Mouse (Mus musculus) kidney, adult 9 months (tissue): Measurements from ENCODE around the gene Pdlim4.

Source experiments
- DNase-seq: peaks from one replicate; pipeline ENCODE4 v3.0.0; 2022

The Pdlim4 gene

DNA sequence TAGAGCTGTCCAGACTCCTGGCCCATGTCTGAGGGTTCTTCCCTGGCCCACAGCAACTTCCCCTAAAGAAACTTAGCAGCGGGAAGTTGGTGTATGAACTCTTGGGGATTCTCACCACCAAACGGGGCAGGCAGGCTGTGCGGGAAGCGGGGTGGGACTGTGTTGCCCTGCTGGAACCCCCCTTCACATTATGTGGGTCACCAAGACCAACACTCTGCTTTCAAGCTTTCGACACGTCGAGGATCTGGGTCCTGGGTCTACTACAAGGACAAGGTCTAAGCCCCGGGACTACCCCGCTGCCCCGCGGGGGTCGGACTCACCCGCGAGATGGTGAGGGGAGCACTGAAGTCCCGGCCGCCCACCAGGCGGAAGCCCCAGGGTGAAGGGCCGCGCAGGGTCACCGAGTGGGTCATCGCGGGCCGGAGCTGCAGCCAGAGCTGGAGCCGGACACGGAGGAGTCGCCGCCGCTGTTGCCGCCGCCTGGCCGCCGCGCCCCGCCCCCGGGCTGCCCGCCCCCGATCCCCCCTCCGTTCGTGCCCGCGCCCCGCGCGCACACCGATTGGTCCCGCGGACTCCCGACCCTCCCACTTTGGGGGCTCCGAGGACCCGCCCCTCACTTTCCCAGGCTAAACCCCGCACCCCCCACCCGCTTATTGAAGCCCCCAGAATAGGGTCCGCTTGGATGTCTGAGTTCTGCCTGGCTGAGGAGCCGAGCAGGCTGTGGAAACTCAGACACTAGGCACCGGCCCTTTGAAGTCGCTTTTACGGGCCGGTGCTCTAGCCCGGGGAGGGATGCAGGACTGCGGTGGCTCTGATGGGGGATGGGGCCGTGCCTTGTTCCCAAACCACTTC is at the start of gene Pdlim4:
Gene Pdlim4 (minus strand): TSS at position 495 of the 852 bp plus-strand sequence.
- no peak for DNase-seq

DNA sequence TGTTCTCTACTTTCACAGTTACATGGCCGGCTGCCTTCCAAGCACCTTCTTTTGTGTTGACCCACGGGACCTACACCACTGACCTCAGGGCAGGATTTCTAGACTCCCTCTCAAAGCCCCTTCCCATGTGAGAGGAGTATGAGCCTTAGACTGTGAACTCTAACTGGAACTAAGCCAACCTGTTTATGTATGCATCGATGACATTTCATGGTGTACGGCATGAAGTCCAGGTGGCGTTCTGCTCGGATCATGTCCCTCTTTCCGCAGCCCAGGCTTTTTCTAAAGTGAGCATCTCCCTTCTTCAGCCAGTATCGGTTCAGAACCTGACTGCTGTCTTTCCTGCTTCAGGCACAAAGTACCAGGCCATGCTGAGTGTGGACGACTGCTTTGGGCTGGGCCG is 48.3 kb upstream of the Pdlim4 start:
- DNase-seq: no peak

DNA sequence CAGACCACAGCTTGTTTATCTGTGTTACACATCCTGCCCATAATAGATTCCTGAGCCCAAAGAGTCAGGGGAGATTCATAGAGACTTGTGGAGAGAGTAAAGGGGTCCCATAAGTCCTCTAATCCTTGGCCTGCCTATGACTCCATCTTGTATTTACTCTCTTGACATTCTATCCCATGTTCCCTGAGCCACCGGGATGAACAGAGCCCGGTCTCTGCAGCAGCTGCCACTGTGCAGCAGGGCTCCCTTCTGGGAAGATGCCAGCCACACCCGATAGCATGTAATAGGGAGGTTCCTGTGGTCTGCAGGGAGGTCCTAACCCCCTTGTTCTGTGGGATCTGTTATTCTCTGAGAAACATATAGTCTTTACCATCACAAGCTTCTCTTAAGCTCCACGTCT is 47.6 kb upstream of the Pdlim4 start:
- no peak for DNase-seq

DNA sequence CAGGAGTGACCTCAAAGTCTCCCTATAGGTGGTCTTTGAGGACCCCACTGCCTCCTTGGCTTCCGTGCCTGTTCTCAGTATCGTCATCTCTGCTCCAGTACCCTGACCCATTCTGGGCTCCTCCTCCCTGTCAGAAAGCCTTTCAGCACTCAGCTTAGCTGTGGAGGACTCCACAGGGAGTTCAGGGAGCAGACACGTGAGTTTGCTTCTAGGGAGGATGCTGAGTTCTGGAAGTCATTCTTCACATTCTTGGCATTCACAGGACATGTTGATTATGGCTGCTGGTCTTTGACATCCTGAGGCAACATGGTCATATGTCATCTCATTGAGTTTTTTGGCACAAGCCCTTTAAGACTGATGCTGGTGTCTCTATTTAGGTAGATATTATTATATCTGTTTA is 47.1 kb upstream of the Pdlim4 start:
- peak; percentile 52 for DNase-seq

DNA sequence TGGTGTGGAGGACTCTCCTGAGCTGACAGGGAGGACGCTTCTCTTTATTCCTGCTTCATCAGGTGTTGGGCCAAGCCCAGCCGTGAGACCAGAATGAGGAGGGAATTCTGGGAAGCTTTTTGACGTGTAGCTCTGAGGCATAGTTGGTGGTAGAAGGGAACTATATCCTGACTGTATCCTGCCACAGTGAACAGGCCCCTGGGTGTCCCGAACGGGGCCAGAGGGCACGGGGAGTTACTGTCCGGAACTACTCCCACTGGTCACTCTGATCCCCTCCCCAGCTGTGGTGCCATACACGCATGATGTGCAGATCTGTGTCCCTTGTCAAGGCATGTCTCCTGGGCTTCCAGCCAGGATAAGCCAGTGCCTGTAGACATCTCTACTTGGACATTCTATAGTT is 46.5 kb upstream of the Pdlim4 start:
- no peak for DNase-seq

DNA sequence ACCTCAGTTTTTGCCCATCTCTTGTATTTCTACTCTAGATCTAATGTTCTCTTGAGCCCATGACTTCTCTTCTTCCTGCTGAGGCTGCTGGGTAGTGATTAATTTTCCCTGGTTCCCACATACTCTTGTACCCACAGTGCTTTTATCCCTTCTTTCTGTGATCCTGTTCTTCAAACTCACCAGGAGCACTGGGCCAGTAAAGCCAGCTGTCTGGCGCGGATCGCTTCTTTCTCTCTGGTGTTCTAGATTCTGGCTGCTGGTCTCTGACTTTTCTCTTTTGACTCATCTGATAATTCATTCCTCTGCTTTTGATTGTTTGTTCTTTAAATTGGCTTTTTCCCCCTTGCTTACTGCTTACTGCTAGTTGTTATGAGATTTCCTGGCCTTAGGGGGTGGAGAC is 45.9 kb upstream of the Pdlim4 start:
- DNase-seq: no peak

DNA sequence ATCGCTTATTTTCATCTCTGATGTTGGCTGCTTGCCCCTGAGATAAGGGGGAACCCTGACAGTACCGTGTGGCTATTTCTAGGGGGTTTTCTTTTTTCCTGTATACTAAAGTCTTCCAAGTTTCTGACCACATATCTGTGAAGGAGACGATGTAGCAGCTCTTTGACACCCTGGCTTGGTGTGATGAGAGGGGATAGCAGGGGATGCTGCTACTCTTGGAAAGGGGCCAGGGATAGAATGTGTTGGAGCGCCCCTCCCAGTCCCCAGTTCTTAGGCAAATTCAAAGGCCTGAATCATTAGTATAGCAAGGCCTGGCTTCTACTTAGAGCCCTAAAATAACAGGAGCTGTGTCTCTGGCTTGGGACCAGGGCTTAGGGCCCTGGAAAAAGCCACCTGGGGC is 44.5 kb upstream of the Pdlim4 start:
- no peak for DNase-seq

DNA sequence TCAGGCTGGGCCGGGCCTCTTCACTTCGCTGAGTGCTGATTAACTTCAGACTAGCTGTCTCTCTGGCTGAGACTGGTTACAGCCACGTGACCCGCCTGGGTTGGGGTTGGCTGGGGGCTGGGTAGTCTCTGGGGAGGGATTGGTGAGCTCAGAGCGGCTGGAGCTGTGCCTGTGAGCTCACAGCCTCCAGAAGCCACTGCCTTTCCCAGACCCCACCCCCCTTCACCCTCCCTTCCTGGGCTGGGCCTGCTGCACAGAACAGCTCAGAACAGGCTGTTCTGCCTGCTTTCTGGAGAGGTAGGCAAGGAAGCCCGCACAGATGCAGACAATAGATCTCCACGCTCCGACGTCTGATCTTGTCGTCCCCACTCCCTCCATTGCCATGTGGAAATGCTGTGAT is 44.1 kb upstream of the Pdlim4 start:
- peak; percentile 98 for DNase-seq

DNA sequence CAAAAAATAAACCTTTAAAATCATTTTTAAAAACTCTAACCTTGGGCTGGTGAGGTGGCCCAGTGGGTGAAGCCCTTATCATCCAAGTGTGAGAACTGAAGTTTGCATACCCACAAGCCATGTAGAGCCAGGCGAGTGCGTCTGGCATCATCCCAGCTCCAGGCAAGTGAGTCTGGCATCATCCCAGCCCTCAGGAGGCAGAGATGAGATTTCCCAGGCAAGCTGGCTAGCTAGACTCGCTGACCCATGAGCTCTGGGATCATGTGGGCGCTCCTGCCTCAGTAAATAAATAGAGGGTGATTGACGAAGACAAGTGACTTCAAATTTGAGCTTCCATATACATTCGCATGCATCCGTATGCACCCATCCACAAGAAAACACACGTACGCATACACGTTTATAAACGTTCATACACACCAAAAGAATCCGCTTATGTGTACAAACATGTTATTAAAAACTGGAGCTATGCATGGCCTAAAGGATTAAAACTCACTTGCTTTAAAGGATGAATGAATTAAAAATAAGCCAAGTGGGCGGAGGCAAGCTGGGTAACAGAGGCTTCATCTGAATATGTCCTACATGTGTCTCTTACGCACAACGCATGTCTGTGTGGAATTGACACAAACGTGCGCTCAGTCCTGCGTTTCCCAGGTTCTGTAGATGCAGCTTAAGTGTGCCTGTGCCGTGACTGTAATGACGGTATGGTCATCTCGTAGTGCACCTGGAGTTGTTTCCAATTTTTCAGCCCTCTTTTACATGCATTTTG is 43.3 kb upstream of the Pdlim4 start:
- peak; percentile 93 for DNase-seq

DNA sequence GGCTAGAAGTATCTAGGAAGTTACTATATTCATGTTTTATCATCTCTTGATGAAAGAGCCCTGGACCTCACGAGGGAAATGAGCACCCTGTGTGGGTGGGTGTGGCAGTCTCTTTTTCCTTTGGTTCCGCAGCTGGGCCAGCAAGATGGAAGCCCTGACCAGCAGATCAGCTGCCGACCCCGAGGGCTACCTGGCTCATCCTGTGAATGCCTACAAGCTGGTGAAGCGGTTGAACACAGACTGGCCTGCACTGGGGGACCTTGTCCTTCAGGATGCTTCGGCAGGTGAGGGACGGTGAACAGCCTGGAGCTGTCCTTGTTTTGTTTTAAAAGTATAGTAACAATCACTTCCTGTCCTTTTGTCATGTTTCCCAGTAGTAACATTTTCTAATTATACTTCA is 42.5 kb upstream of the Pdlim4 start:
- DNase-seq: no peak

DNA sequence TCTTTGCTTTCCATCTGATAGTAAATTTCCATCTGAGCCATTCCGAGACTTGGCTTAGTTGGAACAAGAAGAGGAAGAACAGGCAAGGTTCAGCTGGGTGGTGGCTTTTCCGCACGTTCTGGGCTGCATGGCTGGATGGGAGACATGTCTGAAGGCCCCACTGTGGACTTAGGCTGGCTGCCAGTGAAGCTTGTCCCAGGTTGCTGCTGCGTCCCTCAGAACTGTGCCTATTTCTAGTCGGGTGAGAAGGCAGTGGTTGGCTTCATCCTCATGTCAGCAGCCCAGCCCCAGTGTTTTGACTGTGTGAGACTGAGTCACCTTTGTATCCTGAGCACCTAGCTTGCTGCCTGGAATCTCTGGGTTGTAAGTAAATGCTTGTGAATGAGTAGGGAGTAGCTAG is 40.1 kb upstream of the Pdlim4 start:
- peak; percentile 54 for DNase-seq

DNA sequence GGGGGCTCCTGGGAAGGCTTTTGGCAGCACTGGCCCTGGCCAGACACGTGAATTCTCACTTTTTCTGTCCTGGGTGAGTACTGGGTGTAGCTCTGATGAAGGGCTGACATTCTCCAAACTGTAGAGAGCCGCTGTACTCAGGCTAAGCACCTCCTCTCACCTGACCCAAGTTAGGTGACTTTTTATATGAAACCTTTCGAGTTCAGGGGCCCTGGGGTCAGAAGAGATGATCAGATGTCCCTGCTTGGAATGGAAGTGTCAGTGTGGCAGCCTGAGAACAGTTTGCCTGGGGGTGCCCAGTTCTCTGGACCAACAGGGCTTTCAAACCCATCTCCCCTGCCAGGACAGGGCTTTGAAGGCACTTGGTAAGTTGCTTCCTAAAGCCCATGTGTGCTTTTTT is 39.3 kb upstream of the Pdlim4 start:
- no peak for DNase-seq

DNA sequence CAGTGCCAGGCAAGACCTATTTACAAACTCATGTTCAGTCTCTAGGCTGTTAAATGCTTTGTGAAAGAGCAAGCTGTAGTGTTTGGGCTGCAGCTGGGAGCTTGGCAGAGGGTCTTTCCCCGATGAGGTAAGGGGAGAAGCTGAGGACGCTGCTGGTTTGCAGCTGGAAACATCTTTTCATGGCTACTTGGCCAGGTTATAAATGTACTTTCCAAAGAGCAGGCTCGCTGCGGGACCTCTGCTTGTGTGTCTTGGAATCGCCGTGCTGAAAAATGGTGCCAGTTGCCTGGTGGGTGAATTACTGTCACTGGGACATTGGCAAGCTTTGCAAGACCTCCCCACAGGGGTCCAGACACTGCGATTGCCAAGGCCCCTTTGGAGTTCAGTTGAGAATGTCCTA is 38.4 kb upstream of the Pdlim4 start:
- DNase-seq: no peak

DNA sequence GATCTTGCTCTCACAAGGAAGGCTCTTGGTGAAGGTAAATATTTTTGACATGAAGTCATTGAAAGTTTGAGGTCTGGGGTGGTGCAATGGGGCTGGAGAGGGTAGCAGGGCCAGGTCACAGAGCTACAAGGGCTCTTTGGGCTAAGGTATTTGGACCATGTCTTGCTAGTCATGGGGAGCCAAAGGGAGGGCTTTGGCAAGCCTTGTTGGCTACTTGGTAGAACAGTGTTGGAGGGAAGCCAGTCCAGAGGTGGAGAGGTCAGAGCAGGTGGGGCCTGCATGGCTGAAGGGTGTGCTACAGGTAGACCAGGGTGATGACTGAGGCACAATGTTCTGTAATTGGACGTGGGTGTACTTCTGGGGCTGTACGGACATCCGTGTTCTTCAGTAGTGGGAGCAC is 37.9 kb upstream of the Pdlim4 start:
- peak; percentile 88 for DNase-seq

DNA sequence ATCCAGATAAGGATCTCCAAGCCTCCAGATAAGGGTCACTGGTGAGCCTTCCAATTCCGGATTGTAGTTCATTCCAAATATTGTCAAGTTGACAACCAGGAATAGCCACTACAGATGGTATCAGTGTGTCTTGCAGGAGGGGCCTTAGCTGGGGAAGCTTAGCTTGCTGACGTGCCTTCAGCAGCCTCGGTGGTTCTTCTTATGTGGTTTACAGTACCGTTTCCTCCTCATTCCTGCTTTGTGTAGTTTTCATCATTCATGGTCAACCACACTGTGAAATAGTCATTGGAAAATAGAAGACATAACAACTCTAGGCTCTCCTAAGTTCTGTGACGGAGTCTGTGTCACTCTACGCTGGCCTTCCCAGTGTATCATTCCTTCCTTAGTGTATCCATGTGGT is 36.2 kb upstream of the Pdlim4 start:
- no peak for DNase-seq

DNA sequence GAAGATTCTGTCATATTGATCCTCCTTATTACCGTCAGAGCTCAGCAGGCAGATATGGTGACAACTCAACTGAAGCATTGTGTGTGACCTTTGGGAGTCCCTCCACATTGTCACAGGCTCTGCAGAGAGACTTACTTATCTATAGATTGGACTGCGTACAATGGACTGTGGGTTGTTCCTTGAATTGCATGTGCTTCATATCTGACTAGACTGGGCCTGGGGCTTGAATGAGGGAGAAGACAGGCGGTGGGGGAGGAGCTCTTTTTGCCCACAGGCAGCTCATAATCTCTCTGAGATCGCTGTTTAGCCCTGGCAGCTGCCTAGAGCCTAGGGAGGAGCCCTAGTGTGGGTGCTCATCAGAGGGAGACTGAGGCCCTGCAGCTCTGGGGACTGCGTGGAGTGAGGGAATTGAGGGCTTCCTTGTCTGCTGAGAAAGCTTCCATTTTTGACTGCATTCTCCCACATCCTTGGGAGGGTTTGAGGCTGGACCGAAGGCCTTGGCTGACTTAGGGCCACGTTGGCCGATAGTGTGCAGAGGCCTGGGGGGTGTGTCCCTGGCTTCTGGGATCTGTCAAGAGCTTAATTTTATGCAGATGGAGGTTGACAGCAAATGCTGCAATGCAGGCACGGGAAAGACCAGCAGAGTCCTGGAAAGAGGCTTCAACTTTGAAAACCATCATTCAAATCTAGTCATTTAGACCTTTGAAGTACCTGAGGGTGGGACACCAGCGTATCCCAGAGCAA is 34.1 kb upstream of the Pdlim4 start:
- DNase-seq: no peak

DNA sequence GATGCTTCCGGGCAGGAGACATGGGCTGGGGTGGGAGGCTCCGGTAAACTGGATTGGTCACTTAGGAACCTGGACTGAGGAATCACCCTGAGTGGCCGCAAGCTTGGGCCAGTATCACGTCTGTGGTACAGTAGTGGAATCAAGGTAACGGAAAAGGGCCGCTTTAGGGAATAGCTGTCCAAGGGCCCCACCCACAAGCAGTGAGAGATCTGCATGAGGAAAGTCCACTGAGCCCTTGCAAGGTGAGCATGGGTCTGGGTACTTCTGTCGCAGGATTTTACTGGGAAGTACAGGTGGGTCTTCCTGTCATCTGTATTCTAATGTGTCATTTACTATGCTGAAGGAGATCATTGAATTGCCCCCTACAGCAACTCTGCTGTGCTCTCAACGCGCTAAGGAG is 32.9 kb upstream of the Pdlim4 start:
- DNase-seq: no peak

DNA sequence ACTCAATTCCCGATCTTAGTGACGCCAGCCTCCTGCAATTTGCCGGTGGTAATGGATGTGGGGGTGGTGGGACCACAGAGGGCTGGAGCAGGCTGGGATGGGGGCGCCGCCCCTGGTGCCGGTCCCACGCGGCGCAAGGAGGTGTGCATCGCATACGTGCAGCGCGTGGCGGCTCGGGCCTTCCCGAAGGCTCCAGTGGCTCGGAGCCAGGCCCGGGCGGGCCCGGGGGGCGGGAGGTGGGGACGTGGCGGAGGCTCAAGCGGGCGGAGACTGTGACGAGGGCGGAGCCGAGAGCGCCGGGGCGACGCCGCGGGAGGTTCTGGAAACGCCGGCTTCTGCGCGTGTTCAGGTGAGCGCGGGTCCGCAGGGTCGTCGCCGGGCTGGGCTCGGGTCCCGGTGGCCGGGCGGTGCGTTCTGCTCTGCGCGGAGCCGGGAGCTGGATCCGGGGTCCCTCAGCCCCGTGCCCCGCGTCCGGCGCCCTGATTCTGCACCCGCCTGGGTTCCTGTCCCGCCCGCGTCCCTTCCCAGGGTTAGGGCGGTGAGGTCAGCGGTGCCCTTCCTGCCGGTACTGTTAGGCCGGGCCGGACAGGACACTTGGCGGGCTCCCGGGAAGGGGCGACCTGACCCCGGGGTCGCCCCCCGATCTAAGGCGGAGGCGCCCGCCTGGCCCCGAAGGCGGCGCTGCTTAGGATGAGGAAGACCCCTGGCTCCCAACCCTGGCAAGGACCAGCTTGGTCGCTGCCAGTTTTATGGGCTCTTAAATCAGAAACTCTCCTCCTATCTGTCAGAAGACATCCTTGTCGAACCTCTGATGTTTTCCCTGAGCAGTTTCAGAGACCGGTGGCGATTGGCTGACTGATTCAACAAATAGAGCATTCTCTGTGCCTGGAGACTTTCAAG is 32.1 kb upstream of the Pdlim4 start:
- DNase-seq: peak; percentile 68

DNA sequence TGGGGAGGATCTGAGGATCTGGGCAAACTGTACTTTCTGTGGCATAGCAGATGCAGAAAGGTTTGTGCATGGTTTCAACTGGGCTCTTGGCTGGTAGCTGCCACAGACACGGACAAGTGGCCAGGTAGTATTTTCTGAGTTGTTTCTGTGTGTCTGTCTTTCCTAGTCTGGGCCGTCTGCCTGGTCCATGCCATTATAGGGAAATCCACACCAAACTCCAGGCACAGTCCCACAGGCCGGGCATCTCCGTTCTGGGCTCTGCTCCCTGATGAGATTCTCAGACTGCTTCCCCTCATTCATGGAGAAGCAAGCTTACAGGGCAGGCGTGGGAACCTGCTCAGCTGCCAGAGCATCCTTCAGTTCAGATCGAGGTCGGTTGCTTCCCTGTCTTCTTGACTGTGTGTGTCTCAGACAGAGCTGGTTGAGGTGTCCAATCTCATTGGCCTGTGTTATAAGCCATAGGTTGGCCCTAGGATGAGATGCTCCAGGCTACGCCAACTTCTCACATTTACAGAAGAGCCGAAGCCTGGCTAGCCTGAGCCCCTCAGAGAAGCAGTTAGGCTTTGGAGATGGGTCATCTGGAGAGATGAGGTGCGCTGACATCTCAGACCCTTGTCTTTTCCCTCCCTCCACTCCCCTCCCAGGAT is 31.4 kb upstream of the Pdlim4 start, which contains the start of gene P4ha2:
Gene P4ha2 (plus strand): TSS at position 51 of the 647 bp plus-strand sequence.
- no peak for DNase-seq

DNA sequence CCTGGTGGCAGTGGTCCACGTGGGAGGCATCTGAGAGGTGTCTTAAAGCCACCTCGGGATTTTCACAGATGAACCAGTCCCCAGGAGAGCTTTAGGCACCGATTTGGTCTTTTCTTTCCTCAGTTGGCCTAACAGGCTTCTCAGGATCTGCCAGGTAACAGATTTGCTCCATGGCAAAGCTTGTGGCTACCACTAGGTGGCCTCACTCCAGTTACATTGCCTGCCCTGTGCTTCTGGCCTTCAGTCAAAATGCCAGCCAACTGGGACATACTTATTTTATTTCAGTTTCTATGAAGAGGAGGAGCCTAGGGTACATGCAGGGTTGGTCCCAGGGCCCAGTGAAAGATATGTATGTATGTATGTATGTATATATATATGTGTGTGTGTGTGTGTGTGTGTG is 24.2 kb upstream of the Pdlim4 start:
- DNase-seq: peak; percentile 73

DNA sequence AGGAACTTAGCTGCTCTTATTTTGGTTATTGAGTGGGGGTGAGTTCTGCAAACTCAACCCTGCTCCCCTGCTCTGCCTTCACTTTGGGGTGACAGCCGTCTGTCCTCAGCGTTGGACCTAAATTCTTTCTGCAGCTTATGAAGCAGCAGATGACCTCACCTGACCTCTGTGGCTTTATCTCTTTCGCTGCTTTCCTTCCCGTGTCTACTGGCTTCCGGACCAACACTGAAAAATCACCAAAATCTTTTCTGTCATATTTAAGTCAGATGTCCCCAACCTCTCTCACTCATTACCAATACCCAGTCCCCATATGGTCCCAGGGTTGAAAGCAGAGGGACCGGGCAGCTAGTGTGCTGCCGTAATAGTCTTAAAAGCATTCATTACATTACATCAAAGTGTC is 23.4 kb upstream of the Pdlim4 start:
- no peak for DNase-seq

DNA sequence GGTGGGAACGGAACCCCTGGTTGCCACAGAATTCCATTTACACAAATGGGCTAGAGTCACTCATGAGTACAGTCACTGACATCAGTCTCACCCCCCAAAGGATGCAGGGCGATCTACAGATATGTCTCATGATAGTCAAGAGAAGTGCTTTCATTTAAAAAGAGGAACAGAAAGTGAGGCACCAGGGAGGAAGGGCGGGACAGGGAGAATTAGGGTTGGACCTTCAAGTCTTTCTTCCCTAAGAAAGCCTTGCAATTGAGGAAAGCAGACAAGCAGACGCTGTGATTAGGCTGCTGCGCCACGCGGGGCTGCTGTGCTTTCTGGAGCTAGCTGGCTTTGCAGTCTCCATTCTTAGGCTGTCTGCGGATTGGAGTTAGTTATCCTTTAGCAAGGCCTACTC is 22.9 kb upstream of the Pdlim4 start:
- no peak for DNase-seq
